Mouse (Mus musculus) MEL (cell line): ENCODE measurements around the gene Rgs6.

Experiments used
- CHD1 ChIP-seq: IDR thresholded peaks from 2 replicates; pipeline ENCODE4 v1.6.1; 2012; ENCODE audit warnings: low read depth, mild to moderate bottlenecking, inconsistent platforms, low read length, improper control_type of control experiment
- CHD2 ChIP-seq: IDR thresholded peaks from 2 replicates; pipeline ENCODE4 v1.6.1; 2011; ENCODE audit warnings: low read length, improper control_type of control experiment
- CTCF ChIP-seq, 3 experiments: IDR thresholded peaks in 2 of 3; conservative IDR thresholded peaks in 1 of 3; 2 replicates each; pipeline ENCODE4 v1.5.1; 2011 to 2012; ENCODE audit warnings: low read length in 3 of 3, low read depth in 2 of 3, mild to moderate bottlenecking in 2 of 3, improper control_type of control experiment in 1 of 3, inconsistent platforms in 1 of 3, mixed read lengths in 1 of 3, moderate library complexity in 1 of 3; ENCODE audit not compliant: control insufficient read depth in 1 of 3, insufficient read depth in 1 of 3, poor library complexity in 1 of 3, severe bottlenecking in 1 of 3
- ELF1 ChIP-seq: IDR thresholded peaks from 2 replicates; pipeline ENCODE4 v1.6.1; 2014; ENCODE audit warnings: low read depth, mild to moderate bottlenecking, inconsistent platforms, low read length, improper control_type of control experiment, moderate library complexity
- EP300 ChIP-seq, 2 experiments: IDR thresholded peaks; 2 replicates each; pipeline ENCODE4 v1.6.1; 2011; ENCODE audit warnings: improper control_type of control experiment in 2 of 2, low read length in 2 of 2, low read depth in 1 of 2, mild to moderate bottlenecking in 1 of 2
- GABPA ChIP-seq: IDR thresholded peaks from 2 replicates; pipeline ENCODE4 v1.6.1; 2012; ENCODE audit warnings: low read depth, mild to moderate bottlenecking, inconsistent platforms, low read length, improper control_type of control experiment, moderate library complexity
- GATA1 ChIP-seq: IDR thresholded peaks from 2 replicates; pipeline ENCODE4 v1.6.1; 2011; ENCODE audit warnings: low read depth, low read length, improper control_type of control experiment
- MAZ ChIP-seq: IDR thresholded peaks from 2 replicates; pipeline ENCODE4 v1.6.1; 2012; ENCODE audit warnings: low read depth, mild to moderate bottlenecking, inconsistent platforms, low read length, improper control_type of control experiment
- POLR2A ChIP-seq, 2 experiments: IDR thresholded peaks; 2 replicates each; pipeline ENCODE4 v1.6.1; 2011 to 2012; ENCODE audit warnings: low read length in 2 of 2, mild to moderate bottlenecking in 2 of 2, control low read depth in 1 of 2, improper control_type of control experiment in 1 of 2, low read depth in 1 of 2, moderate library complexity in 1 of 2; ENCODE audit not compliant: control insufficient read depth in 1 of 2, insufficient read depth in 1 of 2, poor library complexity in 1 of 2
- POLR2AphosphoS5 ChIP-seq: IDR thresholded peaks from 2 replicates; pipeline ENCODE4 v1.6.1; 2012; ENCODE audit warnings: low read depth, borderline replicate concordance, mild to moderate bottlenecking, inconsistent platforms, low read length, moderate library complexity, mixed read lengths
- SIN3A ChIP-seq: IDR thresholded peaks from 2 replicates; pipeline ENCODE4 v1.6.1; 2012; ENCODE audit warnings: low read length, improper control_type of control experiment, inconsistent platforms
- USF1 ChIP-seq: IDR thresholded peaks from 2 replicates; pipeline ENCODE4 v1.6.1; 2014; ENCODE audit warnings: low read depth, mild to moderate bottlenecking, inconsistent platforms, low read length, improper control_type of control experiment, moderate library complexity
- USF2 ChIP-seq, 2 experiments: IDR thresholded peaks; 2 replicates each; pipeline ENCODE4 v1.6.1; 2011 to 2012; ENCODE audit warnings: improper control_type of control experiment in 2 of 2, low read length in 2 of 2, borderline replicate concordance in 1 of 2, inconsistent platforms in 1 of 2, low read depth in 1 of 2, mild to moderate bottlenecking in 1 of 2; ENCODE audit not compliant: insufficient read depth in 1 of 2
- ZKSCAN1 ChIP-seq: IDR thresholded peaks from 2 replicates; pipeline ENCODE4 v1.6.1; 2012; ENCODE audit warnings: low read depth, mild to moderate bottlenecking, inconsistent platforms, low read length, improper control_type of control experiment, moderate library complexity

GRCm38 (mm10) chr12:82617682-82618370 lies 29.7 kb downstream of the Rgs6 start:
- TF ChIP-seq ELF1 (no peak), CTCF (IDR thresholded peaks at IDR 0.05 in 2 of 3, conservative IDR thresholded peaks at IDR 0.05 in 1 of 3; ENCODE audit: control insufficient read depth in 1 of 3, insufficient read depth in 1 of 3, low read depth in 2 of 3, low read length in 3 of 3, poor library complexity in 1 of 3, severe bottlenecking in 1 of 3) (no peak), ZKSCAN1 (no peak), POLR2A (IDR thresholded peaks at IDR 0.05; ENCODE audit: control insufficient read depth in 1 of 2, insufficient read depth in 1 of 2, low read depth in 1 of 2, low read length in 2 of 2, poor library complexity in 1 of 2) (no peak), POLR2AphosphoS5 (no peak), USF1 (no peak), USF2 (IDR thresholded peaks at IDR 0.05; ENCODE audit: borderline replicate concordance in 1 of 2, insufficient read depth in 1 of 2, low read depth in 1 of 2, low read length in 2 of 2) (no peak), MAZ (no peak), SIN3A (no peak), GABPA (no peak), EP300 (IDR thresholded peaks at IDR 0.05; ENCODE audit: low read depth in 1 of 2, low read length in 2 of 2) (no peak), CHD1 (no peak), CHD2 (no peak), GATA1 (no peak)
